Mouse (Mus musculus): ENCODE results near the gene Dspp. TPM values are rescaled to one million over a fixed set of nuclear protein-coding genes. Genes with fewer than 3 reads are reported as not detected.

The Dspp gene
- total RNA-seq (2015), result not detected in 2 replicates
- total RNA-seq (2017), result not detected in 2 replicates

GRCm38 (mm10) chr5:104170412-104170811 lies at the start of gene Dspp:
Dspp (plus strand) TSS chr5:104170712.
- ATAC-seq (replicated peaks; ENCODE audit: poor library complexity), result no peak

GRCm38 (mm10) chr5:104124016-104124658 lies 46.4 kb upstream of the Dspp start:
- ATAC-seq (replicated peaks; ENCODE audit: poor library complexity), result no peak

- no peak for ATAC-seq (replicated peaks; ENCODE audit: poor library complexity)
Measured at GRCm38 (mm10) chr5:104126561-104127320, 43.8 kb upstream of the Dspp start.

- no peak for ATAC-seq (replicated peaks; ENCODE audit: poor library complexity)
Measured at GRCm38 (mm10) chr5:104127351-104127750, 43.2 kb upstream of the Dspp start.

GRCm38 (mm10) chr5:104128281-104129031 lies 42.1 kb upstream of the Dspp start:
- ATAC-seq (replicated peaks; ENCODE audit: poor library complexity), result no peak

- no peak for ATAC-seq (replicated peaks; ENCODE audit: poor library complexity)
Measured at GRCm38 (mm10) chr5:104130891-104131290, 39.6 kb upstream of the Dspp start.

- peak; percentile 57 for ATAC-seq (replicated peaks; ENCODE audit: poor library complexity)
Measured at GRCm38 (mm10) chr5:104131544-104131943, 39.0 kb upstream of the Dspp start.

- ATAC-seq (replicated peaks; ENCODE audit: poor library complexity), result no peak
Measured at GRCm38 (mm10) chr5:104133752-104134151, 36.8 kb upstream of the Dspp start.

- ATAC-seq (replicated peaks; ENCODE audit: poor library complexity), result no peak
Measured at GRCm38 (mm10) chr5:104137920-104138541, 32.5 kb upstream of the Dspp start.

- no peak for ATAC-seq (replicated peaks; ENCODE audit: poor library complexity)
Measured at GRCm38 (mm10) chr5:104141067-104141466, 29.4 kb upstream of the Dspp start.

GRCm38 (mm10) chr5:104144057-104144456 lies 26.5 kb upstream of the Dspp start:
- no peak for ATAC-seq (replicated peaks; ENCODE audit: poor library complexity)

GRCm38 (mm10) chr5:104149349-104149748 lies 21.2 kb upstream of the Dspp start:
- ATAC-seq (replicated peaks; ENCODE audit: poor library complexity), result no peak

GRCm38 (mm10) chr5:104150196-104150595 lies 20.3 kb upstream of the Dspp start:
- no peak for ATAC-seq (replicated peaks; ENCODE audit: poor library complexity)

- no peak for ATAC-seq (replicated peaks; ENCODE audit: poor library complexity)
Measured at GRCm38 (mm10) chr5:104157701-104158100, 12.8 kb upstream of the Dspp start.

GRCm38 (mm10) chr5:104158332-104159052 lies 12.0 kb upstream of the Dspp start:
- no peak for ATAC-seq (replicated peaks; ENCODE audit: poor library complexity)

- no peak for ATAC-seq (replicated peaks; ENCODE audit: poor library complexity)
Measured at GRCm38 (mm10) chr5:104160581-104160980, 9.9 kb upstream of the Dspp start.

- no peak for ATAC-seq (replicated peaks; ENCODE audit: poor library complexity)
Measured at GRCm38 (mm10) chr5:104161390-104161789, 9.1 kb upstream of the Dspp start.

GRCm38 (mm10) chr5:104163536-104163935 lies 7.0 kb upstream of the Dspp start:
- ATAC-seq (replicated peaks; ENCODE audit: poor library complexity), result no peak

GRCm38 (mm10) chr5:104173094-104173493 lies 2.6 kb downstream of the Dspp start:
- no peak for ATAC-seq (replicated peaks; ENCODE audit: poor library complexity)

GRCm38 (mm10) chr5:104183743-104184142 lies 13.2 kb downstream of the Dspp start:
- ATAC-seq (replicated peaks; ENCODE audit: poor library complexity), result no peak

- no peak for ATAC-seq (replicated peaks; ENCODE audit: poor library complexity)
Measured at GRCm38 (mm10) chr5:104187281-104187680, 16.8 kb downstream of the Dspp start.
